Mouse (Mus musculus): ENCODE data around the gene Heatr4.
"Not testable (repeated sequence)": the region's sequence is repeated elsewhere in the genome, so short reads cannot be mapped to it uniquely, and the experiment has no call there.

Gene Heatr4

GRCm38 (mm10) chr12:83984752-83985151, at the start of gene Heatr4:
Gene Heatr4 (minus strand): TSS chr12:83984852.
- no peak for DNase-seq (ENCODE audit: low spot score)

DNA sequence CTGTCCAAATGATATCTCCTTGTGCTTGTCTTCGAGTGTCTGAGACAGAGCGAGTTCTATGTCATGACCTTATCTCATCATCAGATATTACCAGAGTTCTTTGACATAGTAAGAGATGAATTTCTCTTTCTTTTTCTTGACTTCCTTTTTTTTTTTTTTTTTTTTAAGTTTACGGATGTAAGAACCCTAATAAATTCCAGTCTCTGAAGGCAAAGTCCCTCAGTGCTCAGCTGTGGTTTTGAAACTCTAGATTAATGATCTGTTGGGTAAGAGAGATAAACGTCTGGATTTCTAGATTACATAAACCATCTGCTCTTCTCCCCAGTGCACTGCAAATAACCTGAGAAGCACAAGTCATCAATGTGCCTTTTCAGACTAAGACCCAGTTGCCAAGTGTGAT, 49.5 kb upstream of the Heatr4 start:
- DNase-seq (ENCODE audit: low spot score), result no peak

GRCm38 (mm10) chr12:84033302-84033701, 48.6 kb upstream of the Heatr4 start:
- DNase-seq (ENCODE audit: low spot score), result not testable (repeated sequence)

GRCm38 (mm10) chr12:84032854-84033253, 48.2 kb upstream of the Heatr4 start:
- no peak for DNase-seq (ENCODE audit: low spot score)

GRCm38 (mm10) chr12:84030659-84031332, 46.1 kb upstream of the Heatr4 start:
- DNase-seq (ENCODE audit: low spot score), result peak; percentile 87

DNA sequence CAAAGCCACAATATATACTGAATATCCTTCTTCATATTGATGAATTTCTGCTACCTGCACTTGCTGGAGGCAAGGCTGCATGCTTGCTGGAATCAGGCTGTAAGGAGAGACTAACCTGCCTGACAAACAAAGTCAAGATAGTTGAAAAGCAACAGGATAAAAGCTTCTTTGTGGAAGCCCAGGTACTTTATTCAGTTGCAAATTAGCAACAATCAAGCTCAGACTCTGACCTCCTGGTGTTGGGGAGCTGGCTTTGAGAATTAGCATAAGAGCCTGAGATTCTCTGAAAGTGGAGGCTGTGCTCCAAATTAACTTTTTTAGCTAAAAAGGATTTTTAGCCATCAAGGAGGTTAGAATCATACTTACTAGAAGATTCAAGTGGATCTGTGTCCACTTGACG, 44.4 kb upstream of the Heatr4 start:
- DNase-seq (ENCODE audit: low spot score), result not testable (repeated sequence)

GRCm38 (mm10) chr12:84028328-84028727, 43.7 kb upstream of the Heatr4 start:
- not testable (repeated sequence) for DNase-seq (ENCODE audit: low spot score)

GRCm38 (mm10) chr12:84025888-84026287, 41.2 kb upstream of the Heatr4 start:
- DNase-seq (ENCODE audit: low spot score), result no peak

DNA sequence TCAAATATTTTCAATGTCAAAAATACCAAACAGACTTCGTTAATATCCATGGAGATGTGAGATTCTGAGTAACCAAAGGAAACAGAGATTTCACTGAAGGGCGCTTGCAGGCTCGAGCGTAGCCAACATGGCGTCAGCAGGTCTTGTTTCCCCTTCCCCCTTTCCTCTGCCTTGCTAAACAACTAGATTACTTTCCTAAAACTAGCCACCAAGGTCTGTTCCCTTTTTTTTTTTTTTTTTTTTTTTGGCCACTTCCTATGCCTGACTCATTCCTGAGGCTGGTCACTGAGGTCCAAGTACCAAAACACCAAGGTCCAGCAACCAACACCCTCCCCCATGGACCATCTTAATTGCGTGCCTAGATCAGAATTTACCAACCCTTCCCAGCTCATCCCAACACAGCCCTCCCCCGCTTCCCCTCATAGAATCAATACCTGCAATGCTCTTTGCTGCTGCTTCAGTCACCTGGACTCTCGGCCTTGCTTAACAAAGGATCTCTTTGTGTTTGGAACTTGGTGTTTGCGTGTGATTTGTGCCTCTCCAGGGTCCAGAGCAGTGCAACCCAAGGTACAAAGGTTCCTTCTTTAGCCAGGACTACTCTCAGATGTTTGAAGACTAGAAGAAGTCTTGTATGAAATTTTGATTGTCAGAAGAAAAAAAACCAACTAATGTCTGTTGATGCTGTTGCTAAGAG, 38.5 kb upstream of the Heatr4 start:
- DNase-seq (ENCODE audit: low spot score), result no peak

- DNase-seq (ENCODE audit: low spot score), result not testable (repeated sequence)
These were observed 37.6 kb upstream of the Heatr4 start for GRCm38 (mm10) chr12:84022266-84022665.

DNA sequence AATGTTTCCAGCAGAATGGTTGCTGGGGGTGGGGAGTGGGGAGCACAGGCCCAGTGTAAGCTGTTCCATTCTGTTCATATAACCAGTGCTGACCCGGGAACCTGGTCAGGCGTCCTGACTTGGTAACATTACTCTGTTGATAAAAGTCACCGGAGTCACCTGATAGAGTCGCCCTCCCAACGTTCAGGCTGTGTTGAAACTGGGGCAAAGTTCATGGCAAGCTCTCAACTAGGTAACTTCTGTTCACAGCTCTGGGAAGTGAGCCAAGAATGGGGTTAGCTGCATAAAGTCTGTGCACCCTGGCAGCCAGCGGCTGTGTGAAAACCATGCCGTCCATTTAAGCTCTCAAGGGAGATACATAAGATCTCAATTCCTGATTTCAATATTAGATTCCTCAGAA, 35.9 kb upstream of the Heatr4 start:
- DNase-seq (ENCODE audit: low spot score), result not testable (repeated sequence)

- no peak for DNase-seq (ENCODE audit: low spot score)
These were observed 29.0 kb upstream of the Heatr4 start for GRCm38 (mm10) chr12:84013701-84014100.

- peak; percentile 26 for DNase-seq (ENCODE audit: low spot score)
These were observed 28.5 kb upstream of the Heatr4 start for GRCm38 (mm10) chr12:84013130-84013529.

- peak; percentile 82 for DNase-seq (ENCODE audit: low spot score)
These were observed 26.8 kb upstream of the Heatr4 start for GRCm38 (mm10) chr12:84011251-84012040.

DNA sequence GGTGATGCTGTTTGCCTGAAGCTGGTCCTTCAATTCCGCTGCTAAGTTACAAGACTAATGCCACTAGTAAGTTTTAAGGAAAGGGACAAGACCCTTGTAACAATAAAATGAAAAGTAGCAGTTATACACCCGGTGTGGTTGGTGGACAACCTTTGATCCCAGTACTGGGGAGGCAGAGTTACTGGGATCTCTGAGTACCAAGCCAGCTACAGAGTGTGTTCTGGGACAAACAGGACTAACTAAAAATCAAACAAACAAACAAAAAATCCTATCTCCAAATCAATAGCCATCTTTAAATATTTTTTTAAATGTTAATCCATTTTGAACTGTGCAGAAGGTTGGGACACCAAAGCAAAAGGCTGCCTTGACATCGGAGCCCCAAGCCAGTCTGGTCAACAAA, 25.5 kb upstream of the Heatr4 start:
- DNase-seq (ENCODE audit: low spot score), result peak; percentile 4

DNA sequence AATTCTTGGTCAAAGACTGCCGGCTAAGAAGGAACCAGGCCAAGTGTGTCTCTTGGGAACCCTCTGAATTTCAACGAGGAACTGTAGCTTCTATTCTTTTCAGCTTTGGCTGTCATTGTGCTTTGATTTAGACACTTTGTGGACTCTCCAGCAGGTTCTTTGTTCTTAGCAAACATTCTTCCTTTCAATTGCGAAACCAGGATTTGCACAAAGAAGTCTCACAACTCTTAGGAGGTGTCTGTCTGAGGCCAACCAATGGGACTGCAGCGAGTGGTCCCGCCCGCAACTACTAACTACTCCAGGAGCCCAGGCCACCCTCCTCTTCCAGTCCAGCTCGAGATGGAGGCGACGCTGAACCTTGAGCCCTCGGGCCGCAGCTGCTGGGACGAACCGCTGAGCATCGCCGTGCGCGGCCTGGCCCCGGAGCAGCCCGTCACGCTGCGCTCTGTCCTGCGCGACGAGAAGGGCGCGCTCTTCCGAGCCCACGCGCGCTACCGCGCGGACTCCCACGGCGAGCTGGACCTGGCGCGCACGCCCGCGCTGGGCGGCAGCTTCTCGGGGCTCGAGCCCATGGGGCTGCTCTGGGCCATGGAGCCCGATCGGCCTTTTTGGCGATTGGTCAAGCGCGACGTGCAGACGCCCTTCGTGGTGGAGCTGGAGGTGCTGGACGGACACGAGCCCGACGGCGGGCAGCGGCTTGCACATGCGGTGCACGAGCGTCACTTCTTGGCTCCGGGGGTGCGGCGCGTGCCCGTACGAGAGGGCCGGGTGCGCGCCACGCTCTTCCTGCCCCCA, 24.7 kb upstream of the Heatr4 start, which contains the start of gene Acot1:
Acot1 (plus strand) TSS at position 320 of the 795 bp plus-strand sequence.
- DNase-seq (ENCODE audit: low spot score), result peak; percentile 74

GRCm38 (mm10) chr12:84008729-84009128, 24.1 kb upstream of the Heatr4 start:
- no peak for DNase-seq (ENCODE audit: low spot score)

DNA sequence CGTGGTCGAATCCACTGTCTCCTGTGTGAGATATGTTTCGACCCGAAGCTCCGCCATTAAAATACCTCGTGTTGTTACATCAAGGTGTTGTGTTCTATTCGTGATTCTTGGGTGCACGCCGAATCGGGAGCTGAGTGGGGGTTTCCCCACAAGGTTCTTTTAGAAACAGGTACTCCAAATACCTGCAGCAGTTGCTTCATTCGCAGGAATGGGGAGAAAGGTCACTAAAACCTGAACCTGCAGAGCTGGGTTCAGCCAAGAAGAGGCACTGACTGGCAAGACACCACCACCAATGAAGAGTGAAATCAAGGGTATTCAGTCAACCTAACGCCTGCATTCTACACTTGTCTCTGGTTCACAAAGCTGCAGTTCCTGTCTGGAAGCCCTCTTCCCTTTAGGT, 23.6 kb upstream of the Heatr4 start:
- no peak for DNase-seq (ENCODE audit: low spot score)

- DNase-seq (ENCODE audit: low spot score), result no peak
These were observed 19.2 kb upstream of the Heatr4 start for GRCm38 (mm10) chr12:84003866-84004265.

GRCm38 (mm10) chr12:84000418-84000817, 15.8 kb upstream of the Heatr4 start:
- no peak for DNase-seq (ENCODE audit: low spot score)

DNA sequence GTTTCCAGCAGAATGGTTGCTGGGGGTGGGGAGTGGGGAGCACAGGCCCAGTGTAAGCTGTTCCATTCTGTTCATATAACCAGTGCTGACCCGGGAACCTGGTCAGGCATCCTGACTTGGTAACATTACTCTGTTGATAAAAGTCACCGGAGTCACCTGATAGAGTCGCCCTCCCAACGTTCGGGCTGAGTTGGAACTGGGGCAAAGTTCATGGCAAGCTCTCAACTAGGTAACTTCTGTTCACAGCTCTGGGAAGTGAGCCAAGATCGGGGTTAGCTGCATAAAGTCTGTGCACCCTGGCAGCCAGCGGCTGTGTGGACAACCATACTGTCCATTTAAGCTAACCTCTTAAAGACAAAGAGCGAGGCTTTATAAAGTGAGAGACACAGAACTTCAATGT, 14.6 kb upstream of the Heatr4 start:
- DNase-seq (ENCODE audit: low spot score), result not testable (repeated sequence)

All from retina, embryonic 14.5 days (tissue).